Comparison of ENCODE assay signal across 8 mouse cellular contexts in genomic region chr10:13553498-13553985, GRCm38 (mm10). TPM values are rescaled to one million over a fixed set of nuclear protein-coding genes. Genes with fewer than 3 reads are reported as not detected.
A peak's percentile ranks its signal among the peaks of the same experiment; 100 is the strongest.
DNase-seq lines count a peak whose midpoint lies in the region; ATAC-seq and TF ChIP-seq lines count a peak whose summit lies in the region.

No protein-coding gene starts in this region.

- H3K4me3 ChIP-seq in heart, embryonic 10.5 days, result peak overlapping the region; percentile 83
- H3K4me3 ChIP-seq in ES-Bruce4 (ENCODE audit: low read depth, low read length) (peak overlapping the region; percentile 85), macrophage (ENCODE audit: inconsistent target) (peak overlapping the region; percentile 92)
- H3K4me3 ChIP-seq in forebrain, embryonic 15.5 days, result peak overlapping the region; percentile 92

- DNase-seq in heart, embryonic 10.5 days (ENCODE audit: low spot score), result no peak
- DNase-seq in heart, adult 9 months (ENCODE audit: low spot score in 2 of 2), result no peak
- DNase-seq in embryo, embryonic 10.5 days (ENCODE audit: low spot score), result no peak
- no peak for DNase-seq in layer of hippocampus, postnatal 36 days
- no peak for DNase-seq in yolk sac, embryonic 10.5 days (ENCODE audit: low spot score)

- no peak for TF ChIP-seq POLR2A in ES-Bruce4 (IDR thresholded peaks at IDR 0.05; ENCODE audit: insufficient read depth, low read length)

- H3K4me1 ChIP-seq in heart, embryonic 10.5 days, result 0 out of 2 replicates have a peak, but pooled peaks cover 4% of the 10 kb centered on the region
- H3K4me1 ChIP-seq in ES-Bruce4 (ENCODE audit: control insufficient read depth, insufficient read depth, low read length), result peaks cover 3% of the 10 kb centered on the region
- peaks cover 13% of the 10 kb centered on the region for H3K4me1 ChIP-seq in forebrain, embryonic 15.5 days

- H3K4me2 ChIP-seq in forebrain, embryonic 15.5 days (replicated peaks), result peak overlapping the region; percentile 67

- no peaks in the 10 kb centered on the region for H3K9me3 ChIP-seq in heart, embryonic 10.5 days
- no peaks in the 10 kb centered on the region for H3K9me3 ChIP-seq in ES-Bruce4 (replicated peaks; ENCODE audit: control insufficient read depth, insufficient read depth, low read length, poor library complexity, severe bottlenecking)
- no peaks in the 10 kb centered on the region for H3K9me3 ChIP-seq in forebrain, embryonic 15.5 days

- peaks cover 5% of the 10 kb centered on the region; the same call in 1 of the 2 replicates for H3K36me3 ChIP-seq in heart, embryonic 10.5 days
- H3K36me3 ChIP-seq in ES-Bruce4 (ENCODE audit: control insufficient read depth, insufficient read depth, low read length, poor library complexity, severe bottlenecking) (peaks cover 5% of the 10 kb centered on the region), macrophage (ENCODE audit: inconsistent target) (no peaks in the 10 kb centered on the region)
- no peaks in the 10 kb centered on the region for H3K36me3 ChIP-seq in forebrain, embryonic 15.5 days

- no peak for TF ChIP-seq EP300 in ES-Bruce4 (IDR thresholded peaks at IDR 0.05; ENCODE audit: insufficient read depth, low read depth, low read length)

- peak; percentile 48 for ATAC-seq in forebrain, embryonic 15.5 days (replicated peaks)

- H3K79me2 ChIP-seq in macrophage (ENCODE audit: inconsistent target), result peaks cover 8% of the 10 kb centered on the region; the same call in 1 of the 2 replicates

- peak overlapping the region; percentile 92 for H3K27ac ChIP-seq in heart, embryonic 10.5 days
- no peak overlapping the region for H3K27ac ChIP-seq in ES-Bruce4 (ENCODE audit: insufficient read depth, low read length)
- no peak overlapping the region; the same call in 1 of the 2 replicates for H3K27ac ChIP-seq in forebrain, embryonic 15.5 days (replicated peaks)
- H3K27ac ChIP-seq in macrophage, result no peak overlapping the region

- H3K9ac ChIP-seq in ES-Bruce4 (ENCODE audit: low read depth, poor library complexity, severe bottlenecking), result peak overlapping the region; percentile 49
- peak overlapping the region; percentile 88 for H3K9ac ChIP-seq in forebrain, embryonic 15.5 days (replicated peaks)

- WGBS in heart, embryonic 10.5 days, result 28% methylated on average over 10 of the region's 10 CpGs
- WGBS in forebrain, embryonic 15.5 days, result 30% methylated on average over 10 of the region's 10 CpGs
- WGBS in macrophage (ENCODE audit: missing documents), result 15% methylated on average over 10 of the region's 10 CpGs

- H3K27me3 ChIP-seq in heart, embryonic 10.5 days (ENCODE audit: insufficient read depth, poor library complexity, severe bottlenecking), result no peaks in the 10 kb centered on the region
- H3K27me3 ChIP-seq in ES-Bruce4 (ENCODE audit: control insufficient read depth, insufficient read depth, low read length, poor library complexity, severe bottlenecking), result no peaks in the 10 kb centered on the region
- H3K27me3 ChIP-seq in forebrain, embryonic 15.5 days, result no peaks in the 10 kb centered on the region

- TF ChIP-seq CTCF in ES-Bruce4 (IDR thresholded peaks at IDR 0.05; ENCODE audit: low read depth, low read length), result no peak

RNA-seq across cellular contexts. Expression of gene Pex3, which starts 0.6 kb away (rescaled TPM):
- polyA plus RNA-seq in heart, embryonic 10.5 days (2016; fragmentation: Nextera tagmentation; extraction: Ambion mirVana), result 17.5 and 18.7 TPM in 2 replicates
- 18.2 and 19.0 TPM in 2 replicates for polyA plus RNA-seq in ES-Bruce4 (2011; ENCODE audit: insufficient read depth, insufficient read length, low read depth, missing spikeins)
- polyA plus RNA-seq in forebrain, embryonic 15.5 days (2015; fragmentation: Nextera tagmentation; extraction: Ambion mirVana), result 29.3 and 30.7 TPM in 2 replicates
- total RNA-seq in macrophage (2018; cell fraction: chromatin; rRNA removed), result 10 to 100 TPM in 24 of 26 experiments, 1 to 10 TPM in 2; 9.2 to 30.7 (median 21.3) TPM
- 10 to 100 TPM; 11.4 to 16.2 (median 14.6) TPM for total RNA-seq in macrophage (2018; cell fraction: cytosol; rRNA removed)
- total RNA-seq in macrophage (2018; cell fraction: nucleus; rRNA removed), result 10 to 100 TPM in 25 of 26 experiments, 1 to 10 TPM in 1; 7.0 to 26.5 (median 15.6) TPM
- 13.5 to 16.5 TPM (median 15.6 TPM) in 3 replicates for polyA plus RNA-seq in macrophage (2018)
- 10 to 100 TPM; 23.8 to 26.2 TPM for total RNA-seq in layer of hippocampus, postnatal 36 days (2021)

RNA-seq across cellular contexts. Expression of gene Adat2, which starts 0.8 kb away (rescaled TPM):
- polyA plus RNA-seq in heart, embryonic 10.5 days (2016; fragmentation: Nextera tagmentation; extraction: Ambion mirVana), result 3.8 and 4.7 TPM in 2 replicates
- 11.0 and 13.4 TPM in 2 replicates for polyA plus RNA-seq in ES-Bruce4 (2011; ENCODE audit: insufficient read depth, insufficient read length, low read depth, missing spikeins)
- 2.0 and 2.2 TPM in 2 replicates for polyA plus RNA-seq in forebrain, embryonic 15.5 days (2015; fragmentation: Nextera tagmentation; extraction: Ambion mirVana)
- 1 to 10 TPM in 23 of 26 experiments, under 1 TPM in 2, not detected in 1; 0.61 to 8.6 (median 3.6) TPM for total RNA-seq in macrophage (2018; cell fraction: chromatin; rRNA removed)
- 1 to 10 TPM; 2.4 to 5.6 (median 4.1) TPM for total RNA-seq in macrophage (2018; cell fraction: cytosol; rRNA removed)
- 1 to 10 TPM in 25 of 26 experiments, under 1 TPM in 1; 0.99 to 6.3 (median 2.9) TPM for total RNA-seq in macrophage (2018; cell fraction: nucleus; rRNA removed)
- 2.7 to 4.7 TPM (median 2.8 TPM) in 3 replicates for polyA plus RNA-seq in macrophage (2018)
- 10 to 100 TPM in 1 of 2 experiments, 1 to 10 TPM in 1; 8.3 to 11.3 TPM for total RNA-seq in layer of hippocampus, postnatal 36 days (2021)

RNA-seq across cellular contexts. Expression of gene Fuca2, which starts 54.2 kb away (rescaled TPM):
- 41.2 and 51.9 TPM in 2 replicates for polyA plus RNA-seq in heart, embryonic 10.5 days (2016; fragmentation: Nextera tagmentation; extraction: Ambion mirVana)
- polyA plus RNA-seq in ES-Bruce4 (2011; ENCODE audit: insufficient read depth, insufficient read length, low read depth, missing spikeins) (27.2 and 31.9 TPM in 2 replicates), macrophage (2018) (173 to 238 TPM (median 217 TPM) in 3 replicates)
- 19.7 and 21.8 TPM in 2 replicates for polyA plus RNA-seq in forebrain, embryonic 15.5 days (2015; fragmentation: Nextera tagmentation; extraction: Ambion mirVana)
- 10 to 100 TPM; 20.0 to 86.6 (median 57.7) TPM for total RNA-seq in macrophage (2018; cell fraction: chromatin; rRNA removed)
- total RNA-seq in macrophage (2018; cell fraction: cytosol; rRNA removed), result 100 to 1,000 TPM; 134 to 202 (median 167) TPM
- 100 to 1,000 TPM in 25 of 26 experiments, 10 to 100 TPM in 1; 52.0 to 319 (median 185) TPM for total RNA-seq in macrophage (2018; cell fraction: nucleus; rRNA removed)
- 10 to 100 TPM; 41.8 to 45.7 TPM for total RNA-seq in layer of hippocampus, postnatal 36 days (2021)
